Mouse (Mus musculus) heart, embryonic 11.5 days (tissue): ENCODE measurements around the gene Rag1. TPM values are rescaled to one million over a fixed set of nuclear protein-coding genes. Genes with fewer than 3 reads are reported as not detected.

ENCODE experiments used
- polyA plus RNA-seq: library from polyadenylated mRNA; unstranded; fragments of >200 nt; fragmentation: Nextera tagmentation; extraction: Ambion mirVana; gene quantifications from 2 replicates; pipeline ENCODE4 v1.2.1, GENCODE M21; 2014

Gene Rag1
- polyA plus RNA-seq, 1 experiment from 2014 or later = not detected

Other genes starting within 250 kb of the Rag1 start
- not detected in 2 replicates for gene Rag2, start 24.8 kb downstream of the Rag1 start, polyA plus RNA-seq
- 44.9 and 47.2 TPM in 2 replicates for gene B230118H07Rik, start within 50 bp of the Rag1 start, polyA plus RNA-seq
- 8.3 and 10.2 TPM in 2 replicates for gene Traf6, start 28.9 kb upstream of the Rag1 start, polyA plus RNA-seq
- 7.4 and 9.2 TPM in 2 replicates for gene Prr5l, start 233.5 kb upstream of the Rag1 start, polyA plus RNA-seq
- gene Commd9, start 236.7 kb upstream of the Rag1 start, polyA plus RNA-seq = 48.8 and 52.2 TPM in 2 replicates